Mouse (Mus musculus) liver, embryonic 14.5 days (tissue): ENCODE results near the gene Gtf2ird2. TPM values are rescaled to one million over a fixed set of nuclear protein-coding genes. Genes with fewer than 3 reads are reported as not detected.

ENCODE experiments used
- ATAC-seq: fragments of 200-750 bp; cut with Nextera tagmentation; 2 replicates; pipeline ENCODE4 v1.8.0; 2017; ENCODE audit warnings: moderate number of reproducible peaks, mild to moderate bottlenecking, moderate library complexity; ENCODE audit not compliant: insufficient read depth
- DNase-seq, 3 experiments: peaks; one replicate each; pipeline ENCODE4 v3.0.0-alpha.2; 2012 to 2013; ENCODE audit warnings: low read depth in 3 of 3, low spot score in 3 of 3
- H3K27ac ChIP-seq: fragments of 300-500 bp; sonication (generic); 2 replicates; pipeline ENCODE4 v1.5.1; 2014; ENCODE audit warnings: moderate library complexity, mild to moderate bottlenecking, control low read depth, inconsistent platforms
- H3K27me3 ChIP-seq: fragments of 300-500 bp; sonication (generic); 2 replicates; pipeline ENCODE4 v1.6.1; 2014; ENCODE audit warnings: mild to moderate bottlenecking, low read length, moderate library complexity; ENCODE audit not compliant: control insufficient read depth, insufficient read depth
- H3K36me3 ChIP-seq: fragments of 300-500 bp; sonication (generic); replicated peaks from 2 replicates; pipeline ENCODE4 v1.6.1; 2014; ENCODE audit warnings: low read depth; ENCODE audit not compliant: control insufficient read depth, insufficient read depth
- H3K4me1 ChIP-seq, 2 experiments: fragments of 200-500 bp in 1 of 2; fragments of 300-500 bp in 1 of 2; sonication (generic) in 1 of 2; replicated peaks; 2 replicates each; pipeline ENCODE4 v1.6.1; 2012 to 2014; ENCODE audit warnings: antibody characterized with exemption in 1 of 2, inconsistent platforms in 1 of 2, low read length in 1 of 2; ENCODE audit not compliant: control insufficient read depth in 2 of 2, insufficient read depth in 2 of 2
- H3K4me2 ChIP-seq: fragments of 300-500 bp; sonication (generic); 2 replicates; pipeline ENCODE4 v1.6.1; 2014; ENCODE audit warnings: low read depth, mild to moderate bottlenecking, control low read depth, moderate library complexity
- H3K4me3 ChIP-seq, 2 experiments: fragments of 200-500 bp in 1 of 2; fragments of 300-500 bp in 1 of 2; sonication (generic) in 1 of 2; 2 replicates each; pipeline ENCODE4 v1.5.1; 2012 to 2014; ENCODE audit warnings: low read depth in 2 of 2, low read length in 2 of 2, mild to moderate bottlenecking in 2 of 2, control low read depth in 1 of 2, inconsistent platforms in 1 of 2, moderate library complexity in 1 of 2; ENCODE audit not compliant: insufficient read depth in 1 of 2
- H3K9ac ChIP-seq: fragments of 300-500 bp; sonication (generic); replicated peaks from 2 replicates; pipeline ENCODE4 v1.6.1; 2014; ENCODE audit warnings: mild to moderate bottlenecking, control low read depth, moderate library complexity
- H3K9me3 ChIP-seq: fragments of 300-500 bp; sonication (generic); 2 replicates; pipeline ENCODE4 v1.6.1; 2016; ENCODE audit warnings: low read length, mixed read lengths; ENCODE audit not compliant: control insufficient read depth
- CTCF ChIP-seq: IDR thresholded peaks from 2 replicates; pipeline ENCODE4 v1.5.1; 2016; ENCODE audit warnings: antibody characterized with exemption, low read depth, control low read depth
- EP300 ChIP-seq: IDR thresholded peaks from 2 replicates; pipeline ENCODE4 v1.6.1; 2016; ENCODE audit warnings: antibody characterized with exemption, low read depth
- WGBS: fragments of 180-500 bp; shearing (Covaris S2); extraction: QIAGEN DNeasy Blood & Tissue Kit; methylation state at CpG from one replicate; pipeline ENCODE4 v1.1.7; 2014; ENCODE audit not compliant: insufficient replicate concordance; 5-methylcytosine and 5-hydroxymethylcytosine counted together
- polyA plus RNA-seq, 2 experiments: library from polyadenylated mRNA; depleted of rRNA in 1 of 2; stranded (reverse) in 1 of 2; unstranded in 1 of 2; fragments of >200 nt; fragmentation: Nextera tagmentation in 1 of 2; extraction: Ambion mirVana in 1 of 2; gene quantifications; 2 replicates each; pipeline versions ENCODE4 v1.2.1 to v1.2.3; 2012 to 2014

Gene Gtf2ird2
- polyA plus RNA-seq, 2 experiments = 1.2 to 2.0 TPM

GRCm38 (mm10) chr5:134232111-134232510 lies 48.3 kb downstream of the Gtf2ird2 start:
- Histone ChIP-seq H3K4me3 (no peak overlapping the region), H3K27ac (no peak overlapping the region), H3K4me1 (peaks cover 0 to 19% of the 10 kb centered on the region in 2 experiments; a peak in 2 of 4 replicates), H3K27me3 (no peaks in the 10 kb centered on the region), H3K4me2 (peak overlapping the region; percentile 31), H3K36me3 (peaks cover 3% of the 10 kb centered on the region; the same call in 1 of the 2 replicates), H3K9me3 (no peaks in the 10 kb centered on the region), H3K9ac (no peak overlapping the region)
- DNase-seq (peak in 1 of 3 experiments; percentile 45), ATAC-seq (peak; percentile 34)
- 11% methylated on average over 6 of the region's 6 CpGs for WGBS
- TF ChIP-seq CTCF (no peak), EP300 (no peak)

- ATAC-seq = peak; percentile 16; the same call in 1 of the 2 replicates
Observed at GRCm38 (mm10) chr5:134232568-134232967, 48.7 kb downstream of the Gtf2ird2 start.

GRCm38 (mm10) chr5:134233244-134233651 lies 49.4 kb downstream of the Gtf2ird2 start:
- no peak overlapping the region for H3K4me3 ChIP-seq
- H3K36me3 ChIP-seq = peaks cover 8% of the 10 kb centered on the region
- no peak overlapping the region for H3K4me2 ChIP-seq
- 21% methylated on average over 7 of the region's 7 CpGs for WGBS
- TF ChIP-seq CTCF = no peak
- no peak for TF ChIP-seq EP300
- no peaks in the 10 kb centered on the region for H3K27me3 ChIP-seq
- no peak for DNase-seq
- ATAC-seq = no peak
- H3K9ac ChIP-seq = no peak overlapping the region
- no peaks in the 10 kb centered on the region for H3K9me3 ChIP-seq
- H3K4me1 ChIP-seq = peaks cover 0 to 19% of the 10 kb centered on the region in 2 experiments; a peak in 2 of 4 replicates
- H3K27ac ChIP-seq = no peak overlapping the region

More at GRCm38 (mm10) chr5:134232568-134232967, 48.7 kb downstream of the Gtf2ird2 start:
- H3K36me3 ChIP-seq = peaks cover 3% of the 10 kb centered on the region; the same call in 1 of the 2 replicates
- H3K4me3 ChIP-seq = no peak overlapping the region
- H3K9ac ChIP-seq = no peak overlapping the region
- no peak for TF ChIP-seq CTCF
- TF ChIP-seq EP300 = no peak
- no peaks in the 10 kb centered on the region for H3K9me3 ChIP-seq
- no peaks in the 10 kb centered on the region for H3K27me3 ChIP-seq
- H3K4me2 ChIP-seq = peak overlapping the region; percentile 31
- no peak for DNase-seq
- no peak overlapping the region for H3K27ac ChIP-seq
- WGBS = 11% methylated on average over 7 of the region's 7 CpGs
- H3K4me1 ChIP-seq = peaks cover 0 to 19% of the 10 kb centered on the region in 2 experiments; a peak in 2 of 4 replicates

- no peaks in the 10 kb centered on the region for H3K27me3 ChIP-seq
- H3K9me3 ChIP-seq = no peaks in the 10 kb centered on the region
- H3K4me3 ChIP-seq = no peak overlapping the region
- WGBS = 30% methylated on average over 2 of the region's 2 CpGs
- ATAC-seq = no peak
- no peak overlapping the region for H3K9ac ChIP-seq
- H3K4me1 ChIP-seq = peaks cover 0 to 19% of the 10 kb centered on the region in 2 experiments; a peak in 2 of 4 replicates
- no peak for DNase-seq
- H3K36me3 ChIP-seq = peaks cover 16% of the 10 kb centered on the region
- no peak for TF ChIP-seq EP300
- TF ChIP-seq CTCF = no peak
- no peak overlapping the region for H3K4me2 ChIP-seq
- H3K27ac ChIP-seq = no peak overlapping the region
Observed at GRCm38 (mm10) chr5:134234205-134234604, 50.4 kb downstream of the Gtf2ird2 start.

GRCm38 (mm10) chr5:134235111-134235510 lies 51.3 kb downstream of the Gtf2ird2 start:
- H3K9me3 ChIP-seq = no peaks in the 10 kb centered on the region
- 47% methylated on average over 6 of the region's 6 CpGs for WGBS
- no peaks in the 10 kb centered on the region for H3K27me3 ChIP-seq
- peaks cover 25% of the 10 kb centered on the region for H3K36me3 ChIP-seq
- no peak overlapping the region for H3K4me2 ChIP-seq
- H3K4me3 ChIP-seq = no peak overlapping the region
- TF ChIP-seq EP300 (no peak), CTCF (no peak)
- no peak for ATAC-seq
- no peak for DNase-seq
- no peak overlapping the region for H3K9ac ChIP-seq
- H3K27ac ChIP-seq = no peak overlapping the region
- H3K4me1 ChIP-seq = peaks cover 0 to 19% of the 10 kb centered on the region in 2 experiments; a peak in 2 of 4 replicates
